Mouse (Mus musculus) G1E (cell line): ENCODE measurements around the gene Tpra1.

ENCODE experiments used
- CTCF ChIP-seq: IDR thresholded peaks from 2 replicates; pipeline ENCODE4 v1.5.1; 2012; ENCODE audit warnings: low read depth, low read length, inconsistent platforms, mixed read lengths
- GATA1 ChIP-seq: IDR thresholded peaks from 2 replicates; pipeline ENCODE4 v1.6.1; 2012; ENCODE audit warnings: borderline replicate concordance, low read length, inconsistent platforms, mixed read lengths
- GATA2 ChIP-seq: IDR thresholded peaks from 2 replicates; pipeline ENCODE4 v1.6.1; 2012; ENCODE audit warnings: low read depth, low read length, inconsistent platforms, borderline replicate concordance
- POLR2AphosphoS5 ChIP-seq: IDR thresholded peaks from 2 replicates; pipeline ENCODE4 v1.6.1; 2012; ENCODE audit warnings: low read depth, low read length, inconsistent platforms; ENCODE audit not compliant: insufficient replicate concordance
- TAL1 ChIP-seq: conservative IDR thresholded peaks from 2 replicates; pipeline ENCODE4 v1.6.1; 2012; ENCODE audit warnings: low read depth, low read length, inconsistent platforms, mixed read lengths

DNA sequence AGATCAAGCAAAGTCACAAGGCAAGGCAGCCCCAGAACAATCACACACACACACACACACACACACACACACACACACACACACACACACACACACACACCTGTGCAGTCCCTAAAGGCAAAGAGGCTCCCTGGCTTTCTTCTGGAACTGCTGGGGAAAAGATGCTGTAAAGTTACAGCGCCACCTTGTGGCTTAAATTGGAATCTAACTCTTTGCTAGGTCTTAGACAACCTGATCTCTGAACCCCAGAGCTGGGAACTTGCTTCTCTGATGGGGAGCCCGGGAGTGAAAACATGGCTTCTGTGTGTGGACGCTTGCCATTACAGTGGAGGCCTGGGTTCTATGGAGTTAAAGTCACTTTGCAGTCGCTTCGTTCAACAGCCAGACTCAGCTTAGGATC is 46.4 kb upstream of the Tpra1 start:
- no peak for TF ChIP-seq GATA1
- no peak for TF ChIP-seq TAL1
- TF ChIP-seq CTCF, result peak; percentile 44
- no peak for TF ChIP-seq POLR2AphosphoS5
- no peak for TF ChIP-seq GATA2
